Mouse (Mus musculus) MEL (cell line): ENCODE data around the gene Tespa1. TPM values are rescaled to one million over a fixed set of nuclear protein-coding genes. Genes with fewer than 3 reads are reported as not detected.

Experiments
- DNase-seq: peaks from one replicate; pipeline ENCODE4 v3.0.0; 2011; ENCODE audit warnings: low read depth, low spot score
- H3K27ac ChIP-seq: 2 replicates; pipeline ENCODE4 v1.5.1; 2012; ENCODE audit warnings: low read depth, mild to moderate bottlenecking, control low read depth, low read length, moderate library complexity; ENCODE audit not compliant: control insufficient read depth
- H3K27me3 ChIP-seq, 2 experiments: fragments of 150-350 bp in 1 of 2; sonication (generic) in 1 of 2; 2 replicates each; pipeline ENCODE4 v1.6.1; 2012; ENCODE audit warnings: low read length in 2 of 2, mild to moderate bottlenecking in 2 of 2, improper control_type of control experiment in 1 of 2, moderate library complexity in 1 of 2; ENCODE audit not compliant: insufficient read depth in 2 of 2, control insufficient read depth in 1 of 2
- H3K36me3 ChIP-seq, 2 experiments: 2 replicates each; pipeline ENCODE4 v1.6.1; 2012 to 2014; ENCODE audit warnings: low read length in 2 of 2, improper control_type of control experiment in 1 of 2, inconsistent platforms in 1 of 2, mild to moderate bottlenecking in 1 of 2; ENCODE audit not compliant: insufficient read depth in 2 of 2, control insufficient read depth in 1 of 2
- H3K4me1 ChIP-seq, 2 experiments: fragments of 150-350 bp in 1 of 2; sonication (generic) in 1 of 2; 2 replicates each; pipeline ENCODE4 v1.6.1; 2012; ENCODE audit warnings: low read length in 2 of 2, improper control_type of control experiment in 1 of 2, mild to moderate bottlenecking in 1 of 2; ENCODE audit not compliant: insufficient read depth in 2 of 2, control insufficient read depth in 1 of 2
- H3K4me3 ChIP-seq, 2 experiments: fragments of 150-350 bp in 1 of 2; sonication (generic) in 1 of 2; 2 replicates each; pipeline ENCODE4 v1.5.1; 2012; ENCODE audit warnings: low read depth in 2 of 2, low read length in 2 of 2, mild to moderate bottlenecking in 2 of 2, moderate library complexity in 2 of 2, control low read depth in 1 of 2, improper control_type of control experiment in 1 of 2; ENCODE audit not compliant: control insufficient read depth in 1 of 2, insufficient read depth in 1 of 2
- H3K79me2 ChIP-seq: 2 replicates; pipeline ENCODE4 v1.6.1; 2012; ENCODE audit warnings: mild to moderate bottlenecking, low read length, moderate library complexity; ENCODE audit not compliant: control insufficient read depth, poor library complexity, insufficient read depth
- H3K9ac ChIP-seq: 2 replicates; pipeline ENCODE4 v1.6.1; 2012; ENCODE audit warnings: low read depth, mild to moderate bottlenecking, control low read depth, low read length, moderate library complexity; ENCODE audit not compliant: control insufficient read depth, poor library complexity, severe bottlenecking
- H3K9me3 ChIP-seq: fragments of 150-350 bp; sonication (generic); replicated peaks from 2 replicates; pipeline ENCODE4 v1.6.1; 2012; ENCODE audit warnings: mild to moderate bottlenecking, low read length, improper control_type of control experiment, moderate library complexity; ENCODE audit not compliant: insufficient read depth
- BHLHE40 ChIP-seq: IDR thresholded peaks from 2 replicates; pipeline ENCODE4 v1.6.1; 2012; ENCODE audit warnings: low read depth, mild to moderate bottlenecking, inconsistent platforms, low read length, improper control_type of control experiment, borderline replicate concordance
- CHD2 ChIP-seq: IDR thresholded peaks from 2 replicates; pipeline ENCODE4 v1.6.1; 2011; ENCODE audit warnings: low read length, improper control_type of control experiment
- EP300 ChIP-seq, 2 experiments: IDR thresholded peaks; 2 replicates each; pipeline ENCODE4 v1.6.1; 2011; ENCODE audit warnings: improper control_type of control experiment in 2 of 2, low read length in 2 of 2, low read depth in 1 of 2, mild to moderate bottlenecking in 1 of 2
- GATA1 ChIP-seq: IDR thresholded peaks from 2 replicates; pipeline ENCODE4 v1.6.1; 2011; ENCODE audit warnings: low read depth, low read length, improper control_type of control experiment
- HCFC1 ChIP-seq: IDR thresholded peaks from 2 replicates; pipeline ENCODE4 v1.6.1; 2012; ENCODE audit warnings: low read depth, mild to moderate bottlenecking, inconsistent platforms, low read length, improper control_type of control experiment, moderate library complexity
- JUND ChIP-seq: IDR thresholded peaks from 2 replicates; pipeline ENCODE4 v1.6.1; 2011; ENCODE audit warnings: low read depth, mild to moderate bottlenecking, improper control_type of control experiment, low read length
- MAX ChIP-seq: IDR thresholded peaks from 2 replicates; pipeline ENCODE4 v1.6.1; 2011; ENCODE audit warnings: low read length, improper control_type of control experiment
- MXI1 ChIP-seq: IDR thresholded peaks from 2 replicates; pipeline ENCODE4 v1.6.1; 2011; ENCODE audit warnings: mild to moderate bottlenecking, low read depth, low read length, improper control_type of control experiment
- NRF1 ChIP-seq: IDR thresholded peaks from 2 replicates; pipeline ENCODE4 v1.6.1; 2014; ENCODE audit warnings: low read depth, mild to moderate bottlenecking, inconsistent platforms, low read length, improper control_type of control experiment, moderate library complexity; ENCODE audit not compliant: poor library complexity, insufficient read depth, severe bottlenecking
- POLR2A ChIP-seq, 2 experiments: IDR thresholded peaks; 2 replicates each; pipeline ENCODE4 v1.6.1; 2011 to 2012; ENCODE audit warnings: low read length in 2 of 2, mild to moderate bottlenecking in 2 of 2, control low read depth in 1 of 2, improper control_type of control experiment in 1 of 2, low read depth in 1 of 2, moderate library complexity in 1 of 2; ENCODE audit not compliant: control insufficient read depth in 1 of 2, insufficient read depth in 1 of 2, poor library complexity in 1 of 2
- POLR2AphosphoS5 ChIP-seq: IDR thresholded peaks from 2 replicates; pipeline ENCODE4 v1.6.1; 2012; ENCODE audit warnings: low read depth, borderline replicate concordance, mild to moderate bottlenecking, inconsistent platforms, low read length, moderate library complexity, mixed read lengths
- SIN3A ChIP-seq: IDR thresholded peaks from 2 replicates; pipeline ENCODE4 v1.6.1; 2012; ENCODE audit warnings: low read length, improper control_type of control experiment, inconsistent platforms
- TCF12 ChIP-seq: IDR thresholded peaks from 2 replicates; pipeline ENCODE4 v1.6.1; 2014; ENCODE audit warnings: low read depth, mild to moderate bottlenecking, inconsistent platforms, low read length, improper control_type of control experiment, moderate library complexity
- UBTF ChIP-seq: IDR thresholded peaks from 2 replicates; pipeline ENCODE4 v1.6.1; 2012; ENCODE audit warnings: low read depth, mild to moderate bottlenecking, inconsistent platforms, low read length, improper control_type of control experiment, moderate library complexity, borderline replicate concordance; ENCODE audit not compliant: insufficient read depth
- USF1 ChIP-seq: IDR thresholded peaks from 2 replicates; pipeline ENCODE4 v1.6.1; 2014; ENCODE audit warnings: low read depth, mild to moderate bottlenecking, inconsistent platforms, low read length, improper control_type of control experiment, moderate library complexity
- ZMIZ1 ChIP-seq: IDR thresholded peaks from 2 replicates; pipeline ENCODE4 v1.6.1; 2012; ENCODE audit warnings: low read depth, mild to moderate bottlenecking, inconsistent platforms, low read length, improper control_type of control experiment, moderate library complexity
- polyA plus RNA-seq, 2 experiments: library from polyadenylated mRNA; stranded (reverse) in 1 of 2; unstranded in 1 of 2; fragments of >175 nt in 1 of 2; fragments of >200 nt in 1 of 2; gene quantifications; 2 replicates each; pipeline versions ENCODE4 v1.2.1 to v1.2.4; 2012; ENCODE audit warnings: low replicate concordance in 2 of 2, low read depth in 1 of 2; ENCODE audit not compliant: insufficient read length in 2 of 2, insufficient read depth in 1 of 2, missing spikeins in 1 of 2
- total RNA-seq: library from RNA; depleted of rRNA; stranded (reverse); fragments of 300-350 nt; gene quantifications from 2 replicates; pipeline ENCODE4 v1.2.3, GENCODE M21; 2012

Tespa1 gene
- total and polyA plus RNA-seq, 3 experiments = 2.7 to 3.5 TPM; not detected in 1

DNA sequence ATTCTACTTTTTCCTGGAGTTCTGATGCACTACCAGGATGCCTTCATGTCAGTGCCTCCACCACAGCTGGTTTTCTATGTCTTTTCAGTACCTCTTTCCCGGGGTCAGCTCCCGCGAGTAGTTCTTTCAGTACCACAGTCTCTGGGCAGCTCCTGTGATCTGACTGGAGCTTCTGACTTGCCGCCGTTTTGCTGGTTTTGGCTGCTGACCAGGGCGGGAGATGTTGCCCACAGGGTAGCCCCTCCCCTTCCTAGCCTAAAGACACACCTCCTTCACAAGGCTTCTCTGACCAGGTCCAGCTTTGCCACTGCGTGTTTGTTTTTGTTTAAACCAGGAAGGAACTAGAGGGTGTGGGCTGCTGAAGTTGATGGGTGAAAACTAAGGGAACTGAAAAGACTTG, 42.6 kb upstream of the Tespa1 start, which contains the start of gene Neurod4:
TSS of gene Neurod4 (minus strand) at position 175 of the 400 bp plus-strand sequence.
- no peaks in the 10 kb centered on the region for H3K9me3 ChIP-seq
- H3K27me3 ChIP-seq = peaks cover 2% of the 10 kb centered on the region in 2 experiments; a peak in 3 of 4 replicates
- TF ChIP-seq MXI1 = peak; percentile 46
- peak; percentile 78; the same call in 1 of the 2 replicates for TF ChIP-seq SIN3A
- no peak for TF ChIP-seq MAX
- no peak within 1 kb of the TSS for H3K27ac ChIP-seq
- peak; percentile 56 for DNase-seq
- H3K4me1 ChIP-seq = no peaks in the 10 kb centered on the region
- H3K36me3 ChIP-seq = no peaks in the 10 kb centered on the region
- H3K9ac ChIP-seq = no peak within 1 kb of the TSS
- H3K4me3 ChIP-seq = no peak within 1 kb of the TSS
- H3K79me2 ChIP-seq = no peaks in the 10 kb centered on the region

- DNase-seq = no peak
- Histone ChIP-seq H3K79me2 (no peaks in the 10 kb centered on the region), H3K4me1 (no peaks in the 10 kb centered on the region), H3K27me3 (no peaks in the 10 kb centered on the region; a peak in 2 of 4 replicates), H3K36me3 (no peaks in the 10 kb centered on the region), H3K4me3 (no peak overlapping the region), H3K9ac (no peak overlapping the region), H3K9me3 (no peaks in the 10 kb centered on the region), H3K27ac (no peak overlapping the region)
- TF ChIP-seq POLR2A (IDR thresholded peaks at IDR 0.05; ENCODE audit: control insufficient read depth in 1 of 2, insufficient read depth in 1 of 2, low read depth in 1 of 2, low read length in 2 of 2, poor library complexity in 1 of 2) (no peak), UBTF (no peak), MAX (no peak), SIN3A (no peak), TCF12 (no peak), CHD2 (no peak), JUND (no peak), POLR2AphosphoS5 (no peak), NRF1 (no peak), GATA1 (no peak), BHLHE40 (no peak), USF1 (no peak), ZMIZ1 (no peak), HCFC1 (no peak), EP300 (IDR thresholded peaks at IDR 0.05; ENCODE audit: low read depth in 1 of 2, low read length in 2 of 2) (no peak)
Measured at GRCm38 (mm10) chr10:130281982-130282449, 40.7 kb upstream of the Tespa1 start.
